Mouse (Mus musculus) neural tube, embryonic 12.5 days (tissue): Measurements from ENCODE around the gene Gm10961. TPM values are rescaled to one million over a fixed set of nuclear protein-coding genes. Genes with fewer than 3 reads are reported as not detected.

Experiments used
- ATAC-seq: fragments of 200-750 bp; cut with Nextera tagmentation; 2 replicates; pipeline ENCODE4 v1.8.0; 2017; ENCODE audit warnings: low read depth, mild to moderate bottlenecking, moderate TSS enrichment, moderate library complexity; ENCODE audit not compliant: low FRiP score
- H3K27ac ChIP-seq: fragments of 300-500 bp; sonication (generic); 2 replicates; pipeline ENCODE4 v1.5.1; 2016
- H3K27me3 ChIP-seq: fragments of 300-500 bp; sonication (generic); replicated peaks from 2 replicates; pipeline ENCODE4 v1.6.1; 2016; ENCODE audit warnings: mild to moderate bottlenecking
- H3K36me3 ChIP-seq: fragments of 300-500 bp; sonication (generic); 2 replicates; pipeline ENCODE4 v1.6.1; 2016; ENCODE audit warnings: mild to moderate bottlenecking
- H3K4me1 ChIP-seq: fragments of 300-500 bp; sonication (generic); 2 replicates; pipeline ENCODE4 v1.6.1; 2016
- H3K4me2 ChIP-seq: fragments of 300-500 bp; sonication (generic); replicated peaks from 2 replicates; pipeline ENCODE4 v1.6.1; 2016; ENCODE audit warnings: mild to moderate bottlenecking
- H3K4me3 ChIP-seq: fragments of 300-500 bp; sonication (generic); 2 replicates; pipeline ENCODE4 v1.5.1; 2016
- H3K9ac ChIP-seq: fragments of 300-500 bp; sonication (generic); 2 replicates; pipeline ENCODE4 v1.6.1; 2016; ENCODE audit warnings: mild to moderate bottlenecking
- H3K9me3 ChIP-seq: fragments of 300-500 bp; sonication (generic); 2 replicates; pipeline ENCODE4 v1.6.1; 2016; ENCODE audit warnings: mild to moderate bottlenecking
- WGBS: fragments of 180-500 bp; shearing (Covaris S2); methylation state at CpG from one replicate; pipeline ENCODE4 v1.1.7; 2016; 5-methylcytosine and 5-hydroxymethylcytosine counted together
- polyA plus RNA-seq: library from polyadenylated mRNA; unstranded; fragments of >200 nt; fragmentation: Nextera tagmentation; extraction: Ambion mirVana; gene quantifications from 2 replicates; pipeline ENCODE4 v1.2.1, GENCODE M21; 2016

Gene Gm10961
- not detected in 2 replicates for polyA plus RNA-seq

DNA sequence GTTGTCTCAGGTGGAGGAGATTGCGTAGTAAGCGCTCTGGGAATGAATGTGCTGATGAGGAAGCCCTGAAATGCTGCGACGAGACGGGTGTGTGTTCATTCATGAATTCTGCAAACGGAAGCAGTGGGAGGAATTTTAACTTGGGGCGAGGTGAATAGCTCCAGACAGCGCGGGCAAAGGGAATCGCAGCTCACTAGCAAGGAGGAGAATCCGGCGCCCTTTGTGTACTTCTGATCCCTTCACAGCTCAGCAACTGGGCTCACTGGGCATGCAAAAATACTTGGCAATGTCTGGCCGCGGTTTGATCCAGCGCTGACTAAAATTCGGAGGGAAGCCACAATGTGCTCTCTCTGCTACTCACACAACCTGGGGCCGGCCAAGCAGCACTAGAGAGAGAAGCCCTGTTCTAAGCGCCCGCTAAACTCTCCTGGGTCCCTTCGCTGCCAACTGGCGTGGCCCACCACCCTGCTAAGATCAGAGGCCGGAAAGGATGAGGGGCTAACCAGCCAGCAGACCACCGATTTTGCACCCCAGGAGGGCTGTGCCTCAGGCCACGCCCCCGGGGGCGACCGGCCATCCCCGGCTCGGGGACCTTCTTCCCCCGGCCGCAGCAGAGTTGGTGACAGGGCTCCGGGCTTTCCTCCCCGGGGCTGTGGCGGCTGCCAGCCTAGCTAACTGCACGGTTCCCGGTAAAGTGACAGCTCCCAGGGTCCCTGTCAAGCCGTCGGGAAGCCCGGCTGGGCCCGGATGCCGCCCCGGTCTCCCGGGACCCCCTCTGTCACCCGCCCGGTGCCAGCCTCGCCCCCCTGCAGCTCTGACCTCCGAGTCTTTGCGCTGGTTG lies at the start of gene Gm10961:
TSS of gene Gm10961 (plus strand) at position 641 of the 841 bp plus-strand sequence.
- Histone ChIP-seq H3K27ac (peak within 1 kb of the TSS; percentile 92), H3K4me3 (peak within 1 kb of the TSS; percentile 97), H3K9me3 (no peaks in the 10 kb centered on the region), H3K9ac (peak within 1 kb of the TSS; percentile 99), H3K4me2 (peak within 1 kb of the TSS; percentile 59), H3K4me1 (peaks cover 13% of the 10 kb centered on the region), H3K36me3 (peaks cover 25% of the 10 kb centered on the region), H3K27me3 (no peaks in the 10 kb centered on the region)
- WGBS, result 1% methylated on average over 48 of the region's 48 CpGs
- ATAC-seq, result peak; percentile 78

DNA sequence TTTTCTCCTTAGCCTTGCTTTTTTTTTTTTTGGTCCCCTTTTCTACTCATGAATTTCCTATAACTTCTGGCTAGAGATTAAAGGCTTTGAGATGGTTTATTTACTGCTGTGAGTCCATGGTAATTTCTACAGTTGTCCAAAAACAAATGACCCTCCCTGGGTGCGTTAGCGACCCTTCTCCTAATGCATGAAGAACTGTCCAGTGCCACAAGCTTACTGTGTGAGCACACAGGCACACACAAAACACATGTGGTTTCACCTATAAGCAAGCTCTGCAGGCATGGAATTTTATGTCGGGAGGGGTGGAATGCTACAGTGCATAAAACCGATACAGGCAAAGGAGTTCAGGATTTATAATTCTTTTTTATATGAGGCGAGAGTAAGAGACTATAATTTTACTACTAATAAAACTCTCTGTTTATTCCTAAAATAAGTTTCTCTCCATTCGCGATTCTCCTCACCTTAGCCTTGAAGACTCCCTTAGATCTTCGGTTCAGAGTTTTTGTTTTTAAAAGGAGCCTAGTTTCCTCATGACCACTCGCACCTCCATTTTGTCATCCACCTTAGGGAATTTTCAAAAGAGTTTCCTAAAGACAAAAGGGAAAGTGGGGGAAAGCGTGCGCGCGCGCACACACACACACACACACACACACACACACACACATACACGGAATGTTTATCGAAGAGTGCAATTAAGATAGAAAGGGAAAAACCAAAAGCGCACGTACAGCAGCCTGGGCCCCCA lies 48.8 kb upstream of the Gm10961 start:
- 3% methylated on average over 18 of the region's 18 CpGs for WGBS
- no peak overlapping the region for H3K9ac ChIP-seq

DNA sequence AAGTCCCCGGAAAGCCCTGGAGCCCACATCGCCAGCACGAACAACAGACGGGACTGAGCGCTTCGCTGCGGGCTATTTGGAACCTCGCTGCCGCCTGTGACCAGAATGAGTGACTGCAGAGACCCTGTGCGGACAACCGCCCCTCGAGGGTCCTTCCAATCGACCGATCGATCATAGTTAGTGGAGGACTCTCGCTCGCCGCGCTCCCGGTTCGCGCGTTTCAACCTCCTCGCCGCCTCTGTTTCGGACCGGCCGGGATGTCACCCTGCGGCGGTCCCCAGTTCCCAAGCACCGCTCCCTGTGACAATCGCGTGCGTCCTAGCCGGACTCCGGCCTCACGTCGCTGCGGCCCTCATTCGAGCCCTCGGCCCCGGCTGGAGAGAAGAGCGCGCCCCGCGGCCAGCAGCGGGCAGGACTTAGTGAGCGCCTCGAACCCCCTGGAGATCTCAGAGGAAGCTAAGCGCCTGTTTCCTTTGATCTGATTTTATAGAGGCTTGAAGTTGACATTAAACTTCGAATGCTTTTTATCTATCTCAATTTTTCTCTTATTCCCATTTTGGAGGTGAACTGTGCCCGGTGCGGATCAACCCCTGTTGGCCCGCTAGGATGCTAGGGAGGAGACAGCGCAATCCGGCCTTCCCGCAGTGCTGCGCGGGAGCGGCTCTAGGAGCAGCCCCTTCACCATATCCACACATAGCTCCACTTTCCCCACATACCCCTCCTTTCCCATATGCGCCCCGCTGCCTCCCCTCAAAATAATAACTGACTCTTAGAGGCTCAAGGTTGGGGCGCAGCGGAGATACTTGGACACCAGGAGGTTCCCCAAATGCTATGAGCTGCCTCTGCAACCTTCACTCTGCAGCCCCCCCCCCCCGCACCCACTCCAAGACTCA lies 48.0 kb upstream of the Gm10961 start:
- 1% methylated on average over 65 of the region's 65 CpGs for WGBS
- no peaks in the 10 kb centered on the region for H3K36me3 ChIP-seq
- H3K27ac ChIP-seq, result no peak overlapping the region
- no peak overlapping the region for H3K9ac ChIP-seq
- ATAC-seq, result no peak
- peak overlapping the region; percentile 56 for H3K4me2 ChIP-seq
- peaks cover 82% of the 10 kb centered on the region for H3K27me3 ChIP-seq
- H3K4me3 ChIP-seq, result peak overlapping the region; percentile 15
- peaks cover 5% of the 10 kb centered on the region; the same call in 1 of the 2 replicates for H3K4me1 ChIP-seq
- H3K9me3 ChIP-seq, result no peaks in the 10 kb centered on the region

More for the DNA sequence above, 48.8 kb upstream of the Gm10961 start:
- peak overlapping the region; percentile 15; the same call in 1 of the 2 replicates for H3K4me3 ChIP-seq
- H3K27ac ChIP-seq, result no peak overlapping the region
- H3K9me3 ChIP-seq, result no peaks in the 10 kb centered on the region
- peaks cover 5% of the 10 kb centered on the region; the same call in 1 of the 2 replicates for H3K4me1 ChIP-seq
- peak overlapping the region; percentile 56 for H3K4me2 ChIP-seq
- no peak for ATAC-seq
- peaks cover 76% of the 10 kb centered on the region for H3K27me3 ChIP-seq
- H3K36me3 ChIP-seq, result no peaks in the 10 kb centered on the region

GRCm38 (mm10) chr3:107583893-107584292 lies 47.2 kb upstream of the Gm10961 start:
- WGBS, result 6% methylated on average over 1 of the region's 1 CpGs
- no peak for ATAC-seq
- peaks cover 5% of the 10 kb centered on the region; the same call in 1 of the 2 replicates for H3K4me1 ChIP-seq
- no peak overlapping the region for H3K4me3 ChIP-seq
- no peaks in the 10 kb centered on the region for H3K9me3 ChIP-seq
- no peaks in the 10 kb centered on the region for H3K36me3 ChIP-seq
- no peak overlapping the region for H3K9ac ChIP-seq
- no peak overlapping the region for H3K27ac ChIP-seq
- no peak overlapping the region for H3K4me2 ChIP-seq
- peaks cover 85% of the 10 kb centered on the region for H3K27me3 ChIP-seq

DNA sequence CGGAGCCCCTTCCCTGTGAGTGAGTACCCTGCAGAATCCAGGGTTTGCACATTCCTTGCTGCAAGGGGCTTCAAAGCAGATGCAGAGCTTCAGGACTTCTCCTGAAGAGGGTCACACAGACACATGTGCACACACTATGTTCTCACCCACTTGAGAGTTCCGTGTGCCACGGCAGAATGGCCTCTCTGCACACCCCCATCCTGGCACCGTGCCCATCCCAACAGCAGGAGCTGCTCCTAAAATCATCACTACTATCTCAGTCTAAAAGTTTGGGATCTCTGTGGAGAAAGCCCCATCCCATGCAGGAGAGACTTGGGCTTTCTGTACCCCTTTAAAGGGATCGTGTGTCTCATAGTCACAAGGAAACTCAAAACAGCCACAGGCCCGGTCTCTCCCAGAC lies 44.6 kb upstream of the Gm10961 start:
- H3K9me3 ChIP-seq, result no peaks in the 10 kb centered on the region
- no peak for ATAC-seq
- no peaks in the 10 kb centered on the region for H3K36me3 ChIP-seq
- WGBS, result 84% methylated on average over 6 of the region's 6 CpGs
- H3K9ac ChIP-seq, result no peak overlapping the region
- peaks cover 5% of the 10 kb centered on the region; the same call in 1 of the 2 replicates for H3K4me1 ChIP-seq
- H3K27me3 ChIP-seq, result peaks cover 79% of the 10 kb centered on the region
- H3K4me3 ChIP-seq, result no peak overlapping the region
- no peak overlapping the region for H3K27ac ChIP-seq
- H3K4me2 ChIP-seq, result no peak overlapping the region

GRCm38 (mm10) chr3:107591612-107592011 lies 39.5 kb upstream of the Gm10961 start:
- Histone ChIP-seq H3K4me1 (peaks cover 19% of the 10 kb centered on the region), H3K4me3 (no peak overlapping the region), H3K27me3 (peaks cover 76% of the 10 kb centered on the region), H3K9ac (no peak overlapping the region), H3K27ac (no peak overlapping the region), H3K9me3 (no peaks in the 10 kb centered on the region), H3K36me3 (no peaks in the 10 kb centered on the region), H3K4me2 (no peak overlapping the region)
- ATAC-seq, result no peak
- 69% methylated on average over 1 of the region's 1 CpGs for WGBS

- no peak overlapping the region for H3K4me3 ChIP-seq
- ATAC-seq, result no peak
- no peak overlapping the region for H3K4me2 ChIP-seq
- H3K9me3 ChIP-seq, result no peaks in the 10 kb centered on the region
- peaks cover 80% of the 10 kb centered on the region for H3K27me3 ChIP-seq
- H3K9ac ChIP-seq, result no peak overlapping the region
- WGBS, result 19% methylated on average over 2 of the region's 2 CpGs
- H3K36me3 ChIP-seq, result no peaks in the 10 kb centered on the region
- H3K4me1 ChIP-seq, result peaks cover 20% of the 10 kb centered on the region
- H3K27ac ChIP-seq, result no peak overlapping the region
Observed at GRCm38 (mm10) chr3:107593632-107594031, 37.5 kb upstream of the Gm10961 start.

GRCm38 (mm10) chr3:107594662-107595263 lies 36.4 kb upstream of the Gm10961 start, which contains the start of gene Alx3:
Alx3 (plus strand) TSS chr3:107595031.
- Histone ChIP-seq H3K4me3 (peak within 1 kb of the TSS; percentile 35), H3K9me3 (no peaks in the 10 kb centered on the region), H3K27me3 (peaks cover 83% of the 10 kb centered on the region), H3K4me1 (peaks cover 20% of the 10 kb centered on the region), H3K9ac (peak within 1 kb of the TSS; percentile 38; the same call in 1 of the 2 replicates), H3K4me2 (peak within 1 kb of the TSS; percentile 69), H3K27ac (no peak within 1 kb of the TSS), H3K36me3 (no peaks in the 10 kb centered on the region)
- whole genome bisulfite sequencing, result 1% methylated on average over 38 of the region's 46 CpGs
- ATAC-seq, result no peak; the same call in 1 of the 2 replicates

DNA sequence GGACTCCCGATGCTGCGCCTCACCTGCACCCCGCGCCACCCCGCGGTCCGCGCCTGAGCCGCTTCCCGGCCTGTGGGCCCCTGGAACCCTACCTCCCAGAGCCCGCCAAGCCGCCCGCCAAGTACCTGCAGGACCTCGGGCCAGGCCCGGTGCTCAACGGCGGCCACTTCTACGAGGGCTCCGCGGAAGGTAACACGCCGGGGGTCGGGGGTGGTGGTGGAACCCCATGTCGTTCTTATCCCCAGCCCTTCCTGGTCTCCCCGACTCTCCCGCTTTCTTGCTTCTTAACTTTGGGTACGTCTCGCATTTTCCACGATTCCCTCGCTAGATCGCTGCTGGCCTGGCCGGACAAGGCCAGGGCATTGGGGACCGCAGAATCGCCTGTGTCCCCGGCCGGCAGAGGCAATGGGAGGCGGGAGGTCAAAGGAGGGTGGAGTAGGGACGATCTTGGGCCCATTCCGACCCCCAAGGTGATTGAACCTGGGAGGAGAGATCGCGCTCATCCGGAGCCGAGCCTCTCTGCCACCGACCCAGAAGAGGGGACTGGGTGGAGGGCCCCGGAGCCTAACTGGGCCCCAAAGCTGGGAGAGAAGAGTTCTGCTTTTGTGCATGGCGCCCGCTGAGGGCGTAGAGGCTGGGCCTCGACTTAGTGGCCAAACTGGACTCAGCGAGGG lies 35.7 kb upstream of the Gm10961 start:
- no peaks in the 10 kb centered on the region for H3K36me3 ChIP-seq
- no peaks in the 10 kb centered on the region for H3K9me3 ChIP-seq
- whole genome bisulfite sequencing, result under 1% methylated on average over 50 of the region's 50 CpGs
- peak overlapping the region; percentile 38; the same call in 1 of the 2 replicates for H3K9ac ChIP-seq
- no peak for ATAC-seq
- peak overlapping the region; percentile 35 for H3K4me3 ChIP-seq
- H3K27me3 ChIP-seq, result peaks cover 87% of the 10 kb centered on the region
- H3K27ac ChIP-seq, result no peak overlapping the region
- H3K4me2 ChIP-seq, result peak overlapping the region; percentile 69
- peaks cover 20% of the 10 kb centered on the region for H3K4me1 ChIP-seq

DNA sequence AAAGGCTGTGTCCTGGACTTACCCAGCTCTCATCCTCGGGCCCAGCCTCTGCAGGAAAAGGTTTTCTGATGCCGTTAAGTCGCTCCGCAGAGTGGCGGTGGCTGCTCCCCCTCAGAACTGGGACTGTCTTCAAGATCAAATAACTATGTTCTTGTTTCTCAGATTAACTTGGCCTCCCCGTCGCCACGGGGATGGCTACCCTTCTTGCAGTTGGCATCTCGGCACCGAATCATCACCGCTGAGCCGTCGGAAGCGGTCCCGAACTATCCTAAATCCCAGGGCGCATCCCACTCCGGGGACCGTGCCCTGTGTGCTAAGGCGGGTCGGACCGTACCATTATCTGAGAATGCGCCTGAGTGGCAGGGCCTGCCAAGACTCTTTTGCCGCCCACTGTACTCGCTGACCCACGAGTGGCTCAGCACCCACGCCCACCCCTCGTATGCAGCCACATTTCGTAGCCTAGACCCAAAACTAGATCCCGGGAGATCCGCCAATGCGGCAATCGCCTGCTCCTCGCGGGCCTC lies 35.1 kb upstream of the Gm10961 start:
- peaks cover 20% of the 10 kb centered on the region for H3K4me1 ChIP-seq
- H3K4me3 ChIP-seq, result peak overlapping the region; percentile 35
- H3K27ac ChIP-seq, result no peak overlapping the region
- ATAC-seq, result 0 out of 2 replicates have a peak, but pooled peaks have one; percentile 31
- peak overlapping the region; percentile 69 for H3K4me2 ChIP-seq
- H3K27me3 ChIP-seq, result peaks cover 92% of the 10 kb centered on the region
- no peaks in the 10 kb centered on the region for H3K9me3 ChIP-seq
- no peaks in the 10 kb centered on the region for H3K36me3 ChIP-seq
- no peak overlapping the region for H3K9ac ChIP-seq
- 2% methylated on average over 34 of the region's 34 CpGs for WGBS
